Mouse (Mus musculus) stomach, postnatal 0 days (tissue): Measurements from ENCODE around the gene Cldn20.

Experiments used
- CTCF ChIP-seq: IDR thresholded peaks from 2 replicates; pipeline ENCODE4 v1.5.1; 2016; ENCODE audit warnings: antibody characterized with exemption, low read depth, mild to moderate bottlenecking, moderate library complexity
- EP300 ChIP-seq: optimal IDR thresholded peaks from 2 replicates; pipeline ENCODE3; 2016; ENCODE audit warnings: antibody characterized with exemption

DNA sequence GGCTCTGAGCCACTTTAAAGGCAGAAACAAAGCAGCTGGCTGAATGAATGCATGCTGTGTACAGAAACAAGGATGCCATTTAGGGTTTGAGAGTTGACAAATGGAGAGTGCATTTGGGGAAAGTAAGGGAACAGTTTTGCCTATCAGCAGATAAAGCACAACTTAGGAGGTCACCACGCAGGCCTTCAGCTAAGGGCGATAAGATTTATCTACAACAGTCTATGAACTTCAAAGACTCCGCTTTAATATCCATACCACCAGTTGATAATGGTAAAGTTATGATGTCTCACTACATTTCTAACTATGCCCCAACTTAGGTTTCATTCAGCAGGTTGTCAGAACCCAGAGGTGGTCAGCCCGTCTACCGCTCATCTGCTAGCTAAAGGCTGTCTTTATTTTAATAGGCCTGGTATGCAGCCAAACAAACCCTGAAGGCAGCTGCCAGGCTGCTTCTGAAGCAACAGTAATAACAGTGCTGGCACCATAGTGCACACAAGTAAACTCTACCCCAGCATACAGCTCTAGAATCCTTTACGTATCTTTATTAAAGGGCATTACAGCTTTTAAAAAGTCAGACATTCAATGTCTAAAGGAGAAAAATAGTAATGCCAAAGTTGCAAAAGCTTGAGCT, 4.4 kb upstream of the Cldn20 start:
- TF ChIP-seq CTCF, result no peak
- no peak for TF ChIP-seq EP300
